Mouse (Mus musculus) thymus, postnatal 36 days (tissue): ENCODE results near the gene Mdfi.
A peak's percentile ranks its signal among the peaks of the same experiment; 100 is the strongest.

Source experiments
- DNase-seq, 2 experiments: peaks; one replicate each; pipeline ENCODE4 v3.0.0; 2022; ENCODE audit warnings: mixed read lengths in 2 of 2

The Mdfi gene

DNA sequence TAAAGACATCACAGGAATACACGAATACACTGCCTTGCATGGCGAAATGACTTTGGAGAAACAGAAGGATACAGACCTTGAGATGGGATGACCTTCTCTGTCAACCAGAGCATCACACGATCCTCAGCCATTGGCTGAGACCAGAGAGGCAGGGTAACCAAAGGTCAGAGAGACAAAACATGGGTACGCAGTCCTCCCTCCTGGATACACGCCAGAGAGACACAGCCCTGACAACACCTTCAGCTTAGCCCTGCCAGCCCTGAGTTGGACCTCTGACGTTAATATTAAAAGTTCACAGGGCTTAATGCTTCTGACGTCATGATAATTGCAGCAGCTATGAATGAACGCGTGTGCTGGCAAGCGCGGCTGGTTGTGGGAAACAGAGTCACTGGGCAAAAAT lies 11.1 kb upstream of the Mdfi start:
- DNase-seq: no peak

DNA sequence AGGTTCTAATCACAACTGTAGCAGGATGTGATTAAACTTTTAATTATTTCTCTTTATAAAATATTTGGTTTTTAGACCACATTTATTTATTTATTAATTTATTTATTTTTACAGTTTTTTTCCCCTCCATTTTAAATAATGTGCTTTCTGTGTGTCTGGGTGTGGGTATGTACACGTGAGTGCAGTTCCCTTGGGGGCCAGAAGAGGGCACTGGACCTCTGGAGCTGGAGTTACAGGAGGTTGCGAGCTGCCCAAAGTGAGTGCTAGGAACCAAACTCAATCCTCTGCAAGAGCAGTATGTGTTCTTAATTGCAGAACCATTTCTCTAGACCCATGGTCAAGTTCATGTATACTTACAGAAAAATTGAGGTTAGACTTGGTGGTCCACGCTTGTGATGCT lies 9.0 kb upstream of the Mdfi start:
- no peak for DNase-seq

DNA sequence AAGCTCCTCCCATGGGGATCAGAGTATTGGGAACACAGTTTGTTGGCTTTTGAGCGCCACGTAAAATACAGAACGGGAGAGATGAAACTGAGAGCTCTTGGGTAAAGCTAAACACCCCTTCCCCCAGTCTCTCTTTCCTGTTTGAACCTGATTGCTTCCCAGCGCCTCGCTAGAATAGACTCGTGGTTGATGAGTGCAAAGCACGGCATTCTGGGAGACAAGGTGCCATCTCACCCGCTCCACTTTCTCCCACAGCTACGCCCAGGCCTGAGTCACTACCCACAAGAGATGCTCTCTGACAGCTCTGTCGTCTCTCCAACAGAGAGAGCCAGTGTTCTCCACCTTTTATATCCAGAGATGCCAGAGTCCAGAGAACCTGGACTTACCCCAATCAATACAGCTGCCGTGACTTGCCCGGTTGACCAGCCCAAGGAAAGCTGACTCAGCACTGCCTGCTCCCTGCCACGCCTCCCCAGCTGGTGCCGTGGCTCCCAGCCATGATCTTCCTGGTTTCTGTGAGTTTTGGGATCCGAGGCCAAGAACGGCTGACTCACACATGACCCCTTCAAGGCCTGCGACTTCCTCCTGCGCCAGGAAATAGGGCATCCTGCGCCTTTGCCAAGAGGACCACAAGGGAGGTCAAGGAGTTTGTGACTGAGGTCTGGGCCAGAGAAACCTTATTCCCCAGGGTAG lies 7.6 kb upstream of the Mdfi start:
- no peak for DNase-seq

DNA sequence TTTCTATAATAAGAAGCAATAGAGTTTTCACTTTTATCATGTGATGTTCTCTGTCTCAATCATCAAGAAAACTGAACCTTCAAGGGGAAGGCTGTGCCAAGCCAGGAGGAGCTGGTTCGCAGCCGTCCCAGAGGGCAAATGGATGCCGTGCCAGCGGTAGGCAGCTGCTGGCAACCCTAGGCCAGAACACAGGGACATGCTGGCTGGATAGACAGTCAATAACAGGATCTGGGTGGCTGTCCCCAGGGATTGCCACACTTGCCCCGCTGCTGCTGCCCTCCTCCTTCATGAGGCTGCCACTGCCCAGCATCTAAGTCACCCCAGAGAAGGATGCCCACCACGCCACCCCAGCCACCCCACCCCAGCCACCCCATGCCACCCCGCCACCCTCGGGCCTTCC lies 7.0 kb upstream of the Mdfi start:
- DNase-seq: no peak

DNA sequence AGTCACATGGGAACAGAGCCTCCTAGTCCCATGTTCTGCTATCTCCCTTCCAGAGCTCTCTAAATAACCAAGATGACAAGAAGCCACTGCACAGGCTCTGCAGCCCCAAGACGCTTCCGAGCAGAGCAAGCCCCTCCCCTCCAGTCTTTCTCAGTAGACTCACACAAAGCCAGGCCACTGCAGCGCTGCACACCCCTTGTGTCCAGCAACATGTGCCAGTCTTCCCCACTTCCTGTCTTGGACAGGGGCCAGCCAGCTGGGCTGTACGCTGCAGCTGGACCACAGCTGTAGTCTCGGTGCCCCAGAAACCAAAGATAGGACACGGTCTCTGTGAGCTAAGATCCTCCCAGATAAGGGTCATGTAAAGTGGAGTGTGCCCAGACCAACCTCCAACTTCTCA lies 3.3 kb upstream of the Mdfi start:
- no peak for DNase-seq

DNA sequence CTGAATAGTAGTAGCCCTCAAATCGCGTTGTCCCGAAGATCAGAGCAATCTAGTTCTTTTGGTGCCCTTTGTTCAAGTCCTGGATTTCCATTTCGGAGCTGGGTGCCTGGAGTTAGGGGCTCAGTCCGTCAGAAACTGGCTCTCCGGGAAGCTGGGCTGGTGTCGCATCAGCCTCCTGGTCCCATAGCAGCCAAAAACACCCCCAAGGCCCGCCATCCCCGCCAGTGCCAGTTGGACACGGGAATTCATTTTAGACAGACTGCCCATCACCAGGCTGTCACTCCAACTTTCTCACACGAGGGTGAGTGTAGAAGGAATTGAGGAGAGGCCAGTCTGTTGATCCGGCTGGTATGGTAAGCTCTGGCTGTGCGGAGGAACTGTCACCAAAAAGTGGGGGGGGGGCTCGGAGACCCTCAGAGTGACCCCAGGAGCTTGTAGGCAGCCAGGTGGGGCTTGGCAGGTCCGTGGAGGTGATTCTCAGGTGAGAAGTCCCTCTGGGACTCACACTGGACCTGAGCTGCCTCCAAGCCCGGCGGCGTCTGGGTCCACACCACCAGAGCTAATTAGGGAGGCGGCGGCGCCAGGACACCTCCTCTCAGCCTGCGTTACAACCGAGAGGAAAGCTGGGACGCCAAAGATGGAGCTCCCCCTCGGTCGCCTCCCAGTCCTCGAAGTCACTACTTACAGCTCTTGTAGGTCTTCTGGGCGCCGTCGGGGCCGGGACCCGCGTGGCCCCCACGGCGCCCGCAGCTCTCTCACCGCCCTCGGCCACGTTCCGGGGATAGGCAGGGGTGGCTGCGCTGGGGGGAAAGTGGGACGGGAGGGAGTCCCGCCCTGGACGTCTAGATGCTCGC lies 636 bp downstream of the Mdfi start:
- no peak for DNase-seq

DNA sequence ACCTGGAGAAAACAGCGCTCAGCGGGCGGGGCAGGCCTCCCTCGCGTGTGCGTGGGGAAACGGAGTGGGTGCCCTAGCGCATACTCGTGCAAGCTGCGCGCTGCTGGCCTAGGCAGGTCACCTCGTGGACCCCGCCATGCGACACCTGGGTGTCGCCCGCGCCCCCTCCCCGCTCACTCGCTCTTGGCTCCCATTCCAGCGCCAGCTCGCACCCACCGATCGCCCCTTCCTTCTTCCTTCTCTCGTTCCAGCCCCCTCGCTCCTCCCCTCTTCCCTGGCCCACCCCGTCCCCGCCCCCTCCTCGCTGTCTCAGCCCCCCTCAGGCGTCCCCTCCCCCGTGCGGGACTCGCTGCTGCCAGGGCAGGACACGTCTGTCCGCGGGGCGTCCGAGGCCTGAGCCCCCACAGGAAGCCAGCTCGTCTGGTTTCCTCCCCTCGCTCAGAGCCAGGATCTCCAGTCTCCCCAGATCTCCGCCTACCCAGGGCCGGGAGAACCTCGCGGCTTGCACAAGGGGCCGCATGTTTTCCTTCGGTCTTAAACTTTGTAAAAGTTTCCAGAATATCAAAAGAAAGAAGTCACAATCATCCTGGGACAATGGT lies 1.4 kb downstream of the Mdfi start:
- DNase-seq: peak; percentile 20 to 37

DNA sequence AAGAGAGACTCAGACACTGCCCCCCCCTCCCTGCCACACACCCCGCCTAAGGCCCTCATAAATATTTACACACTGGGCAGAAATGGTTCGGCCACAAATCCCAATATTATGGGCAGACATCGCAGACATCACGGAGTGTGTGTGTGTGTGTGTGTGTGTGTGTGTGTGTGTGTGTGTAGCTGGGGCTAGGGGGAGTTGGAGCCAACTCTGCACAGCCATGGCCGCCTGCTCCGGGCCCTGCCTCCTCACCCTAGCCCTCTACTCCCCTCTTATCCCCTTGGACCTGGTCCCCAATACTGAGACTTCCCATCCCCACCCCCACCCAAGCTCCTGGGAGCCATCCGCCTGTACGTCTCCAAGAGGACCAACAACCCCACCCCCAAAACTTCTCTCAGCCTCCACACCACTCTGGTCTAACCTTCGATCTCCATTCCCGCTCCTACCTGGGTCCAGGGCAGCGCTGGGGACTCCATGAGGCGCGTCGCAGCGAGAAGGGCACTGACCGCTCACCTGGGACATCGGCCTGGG lies 1.9 kb downstream of the Mdfi start:
- no peak for DNase-seq

DNA sequence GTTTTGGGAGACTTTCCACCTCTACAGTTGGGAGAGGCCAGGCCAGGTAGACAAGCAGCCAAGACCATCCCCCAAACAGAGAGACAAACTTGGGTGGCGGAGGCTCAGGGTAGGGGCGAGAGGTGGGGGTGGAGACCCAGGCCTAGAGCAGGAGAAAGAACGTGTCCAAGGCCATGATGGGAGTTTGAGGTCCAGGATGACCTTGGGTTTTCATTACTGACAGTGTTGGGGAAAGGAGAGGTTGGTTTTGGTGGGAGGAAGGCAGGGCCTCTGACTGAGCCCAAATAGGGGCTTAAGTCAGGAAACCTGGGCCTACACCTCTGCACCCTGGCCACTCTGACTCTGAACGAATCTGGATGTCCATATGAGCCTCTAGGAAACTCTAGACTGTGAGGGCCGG lies 2.7 kb downstream of the Mdfi start:
- DNase-seq: no peak

DNA sequence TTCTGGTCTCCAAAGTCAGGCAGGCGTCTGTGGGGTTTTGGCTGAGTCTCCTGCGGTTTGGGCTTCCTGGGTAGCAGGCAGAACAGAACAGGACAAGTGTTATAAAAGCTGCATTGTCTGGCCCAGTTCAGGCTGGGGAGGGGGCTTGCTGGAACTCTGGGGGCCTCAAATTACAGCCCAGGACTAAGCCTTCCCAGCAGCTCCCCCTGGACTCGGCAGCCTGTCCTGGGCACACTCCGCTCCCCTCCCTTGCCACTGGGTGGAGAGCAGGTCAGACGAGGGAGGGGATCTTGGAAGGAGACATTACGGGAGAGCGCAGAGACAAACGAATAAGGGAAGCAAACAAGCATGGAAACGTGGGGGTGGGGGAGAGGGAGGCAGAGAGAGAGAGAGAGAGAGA lies 3.3 kb downstream of the Mdfi start:
- no peak for DNase-seq

DNA sequence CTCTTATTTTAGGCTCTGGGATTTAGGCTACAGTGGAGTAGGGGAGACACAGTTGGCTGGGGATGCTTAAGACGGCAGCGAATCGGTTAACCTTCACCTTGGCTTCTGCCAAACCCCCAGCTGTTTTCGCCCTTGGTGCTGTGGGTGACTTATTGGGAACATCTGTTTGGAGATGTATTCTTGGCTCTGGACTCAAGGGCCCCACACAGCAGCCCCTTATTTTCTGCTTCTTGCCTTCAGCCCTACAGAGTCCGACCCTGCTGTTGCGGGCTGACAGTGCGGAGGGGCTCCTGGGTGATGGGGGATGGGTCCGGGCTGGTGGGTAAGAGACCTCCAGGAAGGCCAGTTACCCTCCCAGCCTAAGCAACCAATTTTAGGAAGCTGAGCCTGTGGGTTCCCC lies 13.2 kb downstream of the Mdfi start:
- no peak for DNase-seq

DNA sequence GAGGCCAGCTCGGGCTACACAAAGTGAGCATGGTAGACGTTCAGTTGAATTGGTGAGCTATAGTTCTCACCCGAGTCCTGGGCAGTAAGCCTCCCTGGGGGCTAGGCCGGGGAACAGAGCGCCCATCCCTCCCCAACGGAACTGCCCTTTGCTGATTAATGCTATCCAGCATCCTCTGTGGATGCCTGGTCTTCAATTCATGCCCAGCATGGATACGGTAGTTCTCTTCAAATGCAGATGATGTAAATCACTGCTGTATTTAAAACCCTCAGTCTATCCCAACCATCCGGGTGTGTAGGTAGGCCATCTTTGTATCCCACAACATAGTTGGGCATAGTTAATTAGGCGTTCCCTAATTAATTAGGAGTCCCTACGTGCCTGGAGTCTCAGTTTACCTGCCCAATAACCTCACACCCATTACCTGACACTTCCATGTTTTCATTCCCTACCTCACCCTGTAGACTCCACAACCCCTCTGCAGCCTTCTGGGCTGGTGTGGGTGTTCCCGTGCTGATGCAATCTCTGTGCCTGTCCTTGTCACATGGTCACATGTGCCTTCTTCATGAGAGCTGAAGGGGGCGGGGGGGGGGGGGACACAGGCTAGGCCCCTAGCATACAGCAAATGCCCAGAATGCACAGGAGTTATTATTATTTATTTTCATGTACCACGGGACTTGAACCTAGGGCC lies 16.3 kb downstream of the Mdfi start:
- DNase-seq: no peak

DNA sequence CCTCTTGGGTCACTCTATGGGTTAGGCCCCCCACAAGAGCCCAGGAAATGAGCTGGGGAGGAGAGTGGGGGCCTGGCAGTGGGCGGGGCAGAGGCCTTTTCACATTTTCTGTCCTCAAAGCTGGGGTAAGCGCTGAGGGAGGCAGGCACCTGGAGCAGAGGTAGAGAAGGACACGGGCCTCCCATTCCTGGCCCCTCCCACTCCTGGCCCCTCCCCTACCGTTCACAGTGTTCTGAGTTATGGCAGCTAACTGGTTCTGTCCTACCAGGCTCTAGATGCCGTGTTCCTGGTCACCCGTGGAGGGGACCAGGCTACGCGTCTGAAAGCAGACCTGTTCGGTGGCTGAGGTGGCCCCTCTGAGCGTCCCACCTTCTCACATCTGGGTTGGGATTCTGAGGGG lies 19.0 kb downstream of the Mdfi start:
- no peak for DNase-seq

DNA sequence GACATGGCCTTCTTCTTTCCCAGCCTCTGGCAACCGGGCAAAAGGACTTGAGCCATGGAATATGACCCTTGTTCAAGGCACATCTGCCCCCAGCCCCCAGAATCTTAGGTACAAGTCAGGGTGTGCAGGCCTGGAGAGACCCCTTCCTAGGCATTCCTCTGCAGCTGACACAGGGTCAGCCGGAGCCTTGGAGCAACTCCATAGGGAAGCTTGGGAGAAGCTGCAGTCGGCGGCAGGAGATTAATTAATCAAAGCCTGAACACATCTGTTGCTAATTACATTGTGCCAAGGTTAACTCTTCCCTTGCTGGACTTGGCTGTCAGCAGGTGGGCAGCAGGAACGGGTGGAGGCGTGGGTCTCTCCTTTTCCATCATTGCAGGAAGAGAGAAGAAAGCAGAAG lies 20.0 kb downstream of the Mdfi start:
- DNase-seq: no peak

DNA sequence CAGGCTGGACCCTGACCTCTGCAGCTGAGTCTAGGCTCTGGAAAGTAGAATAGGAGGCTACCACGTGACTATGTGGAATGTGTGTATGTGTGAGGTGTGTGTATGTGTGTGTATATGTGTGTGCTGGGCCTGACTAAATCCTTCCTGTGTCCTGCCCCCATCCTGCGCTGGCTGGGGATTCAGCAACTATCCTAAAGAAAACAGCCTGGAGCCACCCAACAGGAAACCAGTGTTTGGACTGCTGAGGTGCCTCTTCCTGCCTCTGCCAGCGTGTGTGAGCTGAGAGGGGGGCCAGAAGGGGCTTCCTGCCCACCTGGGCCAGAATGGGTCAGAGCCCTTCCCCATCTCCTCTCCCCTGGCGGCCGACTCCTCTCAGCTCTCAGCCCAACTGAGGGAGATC lies 20.9 kb downstream of the Mdfi start:
- DNase-seq: peak; percentile 27 to 58

DNA sequence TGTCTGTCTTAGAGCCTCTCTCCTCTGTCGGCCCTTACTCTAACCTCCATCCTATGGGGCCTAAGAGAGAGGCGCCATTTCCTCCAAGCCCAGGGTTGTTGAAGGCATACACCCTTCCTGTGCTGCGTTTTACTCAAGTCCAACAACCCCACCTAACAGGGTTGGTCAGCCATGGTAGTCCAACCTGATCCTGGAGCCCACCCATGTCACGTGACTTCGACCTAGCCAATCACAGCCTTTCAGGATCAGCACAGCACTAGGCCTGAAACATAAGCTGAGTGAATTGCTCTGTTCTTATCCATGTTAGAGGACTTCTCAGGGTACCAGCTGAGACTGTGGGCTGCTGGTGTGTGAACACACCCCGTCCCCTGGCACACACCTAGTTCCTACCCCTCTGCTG lies 22.3 kb downstream of the Mdfi start:
- DNase-seq: no peak

DNA sequence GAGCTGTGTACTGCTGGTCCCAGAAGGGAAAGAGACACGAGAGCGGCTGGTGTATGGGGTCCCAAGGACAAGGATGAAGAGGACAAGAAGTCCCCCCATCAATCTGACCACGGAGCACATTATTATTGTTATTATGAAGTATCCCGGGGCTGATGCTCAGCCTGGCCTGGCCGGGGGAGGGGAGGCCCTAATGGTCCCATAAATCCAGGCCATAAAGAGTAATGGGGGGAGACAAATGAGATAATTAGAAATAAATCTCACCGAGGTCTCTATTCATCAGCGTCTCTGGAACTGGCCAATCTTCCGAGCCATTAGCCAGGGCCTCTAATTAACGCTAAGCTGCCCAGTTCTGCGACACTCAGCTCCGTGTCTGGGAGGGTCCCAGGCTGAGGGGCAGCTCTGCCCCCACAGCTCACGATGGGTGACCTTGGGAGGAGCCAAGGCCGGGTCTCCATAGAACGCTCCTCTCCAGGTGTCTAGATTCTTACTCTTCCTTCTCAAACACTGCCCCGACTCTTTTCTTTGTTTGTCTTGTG lies 23.2 kb downstream of the Mdfi start:
- no peak for DNase-seq

DNA sequence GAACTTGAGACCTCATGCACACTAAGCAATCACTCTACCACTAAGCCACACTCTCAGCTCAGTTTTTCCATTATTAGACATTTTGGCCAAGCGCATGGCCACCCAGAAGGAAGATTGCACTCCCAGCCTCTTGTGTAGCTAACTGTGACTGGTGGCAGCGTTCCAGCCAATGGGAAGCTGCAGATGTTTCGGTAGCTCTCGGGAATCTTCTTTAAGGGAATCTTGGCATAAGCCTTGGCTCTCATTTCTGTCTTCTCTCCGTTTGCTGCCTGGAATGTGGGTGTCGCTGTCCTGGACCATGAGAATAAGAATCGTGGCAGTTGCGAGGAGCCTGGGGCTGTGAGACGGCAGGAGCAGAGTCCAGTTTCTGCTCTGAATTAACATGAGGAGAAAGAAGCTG lies 28.3 kb downstream of the Mdfi start:
- DNase-seq: no peak

DNA sequence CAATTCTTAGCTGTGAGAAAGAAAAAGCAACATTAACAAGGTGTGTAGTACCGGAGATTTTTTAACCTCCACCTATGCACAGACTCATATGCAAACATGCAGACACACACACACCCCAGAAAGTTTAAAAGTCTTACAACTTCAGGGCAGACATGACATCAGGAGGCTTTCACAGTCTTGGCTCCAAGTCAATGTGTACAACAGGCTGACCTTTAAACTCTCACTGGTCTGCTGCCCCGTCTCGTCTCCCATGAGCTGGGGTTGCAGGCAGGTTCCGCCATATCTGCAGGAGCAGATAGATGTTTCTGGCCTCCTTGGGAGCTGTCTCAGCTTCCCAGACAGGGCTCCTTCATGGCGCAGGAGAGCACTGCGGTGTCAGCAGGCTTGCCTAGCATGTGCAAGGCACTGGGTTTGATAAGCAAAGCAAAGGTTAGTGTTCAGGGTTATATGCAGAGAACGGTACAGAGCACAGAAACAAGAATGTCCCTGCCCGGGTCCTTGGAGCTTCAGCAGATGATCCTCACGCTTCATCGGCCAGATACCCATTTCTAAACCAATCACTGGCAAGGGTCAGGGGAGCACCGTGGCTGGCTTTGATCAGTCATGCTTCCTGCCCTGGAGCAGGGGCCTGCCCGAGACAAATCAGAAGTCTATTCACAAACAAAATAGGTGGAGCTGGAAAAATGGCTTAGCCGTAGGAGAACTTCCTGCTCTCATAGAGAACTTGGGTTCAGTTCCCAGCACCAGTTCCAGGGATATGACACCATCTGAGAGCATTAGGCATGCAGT lies 29.2 kb downstream of the Mdfi start:
- DNase-seq: no peak

DNA sequence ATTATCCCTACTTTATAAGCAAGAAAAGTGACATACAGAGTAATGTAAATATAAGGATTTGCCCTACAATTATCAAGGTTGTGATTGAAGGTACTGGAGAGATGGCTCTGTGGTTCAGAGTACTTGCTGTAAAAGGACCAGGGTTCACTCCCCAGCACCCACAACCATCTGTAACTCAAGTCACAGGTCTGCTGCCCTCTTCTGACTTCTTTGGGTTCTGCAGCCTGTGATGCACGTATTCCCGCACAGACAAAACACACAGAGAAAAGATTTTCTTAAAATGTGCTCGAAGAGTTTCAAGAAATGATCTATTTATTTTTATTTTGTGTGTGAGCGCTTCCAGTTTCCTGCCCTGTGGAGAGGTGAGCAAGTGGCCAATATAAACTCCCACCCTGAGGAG lies 30.8 kb downstream of the Mdfi start:
- DNase-seq: no peak

DNA sequence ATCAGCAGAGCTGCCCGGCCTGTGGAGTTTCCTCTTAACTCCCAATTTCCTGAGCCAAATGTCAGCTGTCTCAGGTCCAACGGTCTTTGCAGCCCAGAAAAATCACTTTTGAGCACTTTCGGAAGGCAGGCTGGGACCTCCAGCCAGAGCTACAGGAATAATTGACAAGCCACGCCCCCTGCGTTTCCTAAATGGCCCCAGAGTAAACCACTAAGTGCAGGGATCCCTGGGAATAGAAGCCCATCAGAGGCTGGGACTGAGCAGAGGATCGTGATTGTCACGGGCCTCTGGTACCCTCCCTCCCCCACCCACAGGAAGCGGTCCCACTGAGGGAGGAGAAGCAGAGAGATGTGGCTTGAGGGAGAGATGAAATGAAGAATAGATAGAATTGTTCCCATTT lies 31.7 kb downstream of the Mdfi start:
- no peak for DNase-seq

DNA sequence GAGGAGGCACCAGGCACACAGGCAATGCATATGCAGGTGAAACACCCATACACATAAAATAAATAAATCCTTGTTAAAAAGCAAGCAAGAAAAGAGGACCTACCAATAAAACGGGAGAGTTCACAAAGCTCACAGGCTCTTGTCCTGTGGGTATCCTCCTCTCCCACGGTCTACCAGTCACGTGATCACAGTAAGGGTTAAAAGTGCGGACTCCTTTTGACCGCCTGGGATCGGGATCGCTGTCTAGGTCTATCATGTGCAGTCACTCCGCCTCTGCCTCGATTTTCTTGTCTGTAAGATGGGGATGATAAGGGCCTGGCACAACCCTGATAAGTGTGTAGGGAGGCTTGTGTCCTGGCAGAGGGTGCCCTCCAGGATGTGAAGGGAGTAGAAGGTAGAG lies 37.1 kb downstream of the Mdfi start:
- no peak for DNase-seq
